Mouse (Mus musculus) adrenal gland, adult 8-10 months (tissue): Measurements from ENCODE around the gene Gnmt. TPM values are rescaled to one million over a fixed set of nuclear protein-coding genes. Genes with fewer than 3 reads are reported as not detected.

Experiments used
- DNase-seq: peaks from one replicate; pipeline ENCODE4 v3.0.0; 2022
- total RNA-seq, 4 experiments: library from RNA; stranded (reverse); gene quantifications; 2 replicates each; pipeline ENCODE4 v1.2.4; 2022

The Gnmt gene
- total RNA-seq, 4 experiments from 2014 or later = 1.2 to 1.8 (median 1.6) TPM

- no peak for DNase-seq
Measured at GRCm38 (mm10) chr17:46702506-46702905, 26.5 kb downstream of the Gnmt start.

- DNase-seq = no peak
Measured at GRCm38 (mm10) chr17:46702100-46702499, 26.9 kb downstream of the Gnmt start.

- DNase-seq = no peak
Measured at GRCm38 (mm10) chr17:46701489-46701888, 27.5 kb downstream of the Gnmt start.

GRCm38 (mm10) chr17:46699912-46700311, 29.1 kb downstream of the Gnmt start:
- no peak for DNase-seq

- DNase-seq = no peak
Measured at GRCm38 (mm10) chr17:46699245-46699644, 29.7 kb downstream of the Gnmt start.

- DNase-seq = no peak
Measured at GRCm38 (mm10) chr17:46698515-46698914, 30.5 kb downstream of the Gnmt start.

GRCm38 (mm10) chr17:46694517-46695063, 34.4 kb downstream of the Gnmt start:
- DNase-seq = no peak

- no peak for DNase-seq
Measured at GRCm38 (mm10) chr17:46691390-46691789, 37.6 kb downstream of the Gnmt start.

GRCm38 (mm10) chr17:46690665-46691064, 38.3 kb downstream of the Gnmt start:
- no peak for DNase-seq

- no peak for DNase-seq
Measured at GRCm38 (mm10) chr17:46685913-46686312, 43.1 kb downstream of the Gnmt start.

- no peak for DNase-seq
Measured at GRCm38 (mm10) chr17:46682654-46683389, 46.1 kb downstream of the Gnmt start.

- no peak for DNase-seq
Measured at GRCm38 (mm10) chr17:46681466-46682118, 47.4 kb downstream of the Gnmt start.

- peak; percentile 96 for DNase-seq
Measured at GRCm38 (mm10) chr17:46680760-46681373, 48.1 kb downstream of the Gnmt start, which contains the start of gene Klhdc3. TSS of gene Klhdc3 (minus strand) at chr17:46680914.

- DNase-seq = no peak
Measured at GRCm38 (mm10) chr17:46679843-46680759, 48.9 kb downstream of the Gnmt start.

GRCm38 (mm10) chr17:46678911-46679310, 50.1 kb downstream of the Gnmt start:
- no peak for DNase-seq

- no peak for DNase-seq
Measured at GRCm38 (mm10) chr17:46678416-46678815, 50.6 kb downstream of the Gnmt start, which contains the start of gene Mea1. TSS of gene Mea1 (plus strand) at chr17:46678793.

Other genes starting within 250 kb of the Gnmt start
- gene Ttbk1, start 241.5 kb downstream of the Gnmt start, total RNA-seq = 1 to 10 TPM in 3 of 4 experiments, under 1 TPM in 1; 0.98 to 1.4 (median 1.2) TPM
- 1 to 10 TPM; 4.5 to 6.9 (median 6.4) TPM for gene Dnph1, start 232.5 kb downstream of the Gnmt start, total RNA-seq
- 10 to 100 TPM; 31.6 to 48.8 (median 37.7) TPM for gene Cul9, start 182.8 kb downstream of the Gnmt start, total RNA-seq
- 10 to 100 TPM; 34.0 to 42.0 (median 37.2) TPM for gene Srf, start 173.0 kb downstream of the Gnmt start, total RNA-seq
- gene Ptk7, start 99.7 kb downstream of the Gnmt start, total RNA-seq = 10 to 100 TPM in 2 of 4 experiments, 1 to 10 TPM in 2; 8.7 to 11.2 (median 9.9) TPM
- gene Klc4, start 83.1 kb downstream of the Gnmt start, total RNA-seq = 10 to 100 TPM; 42.3 to 59.8 (median 53.2) TPM
- 100 to 1,000 TPM in 2 of 4 experiments, 10 to 100 TPM in 2; 91.8 to 122 (median 104) TPM for gene Mrpl2, start 82.9 kb downstream of the Gnmt start, total RNA-seq
- 10 to 100 TPM; 42.0 to 53.5 (median 47.2) TPM for gene Cul7, start 78.8 kb downstream of the Gnmt start, total RNA-seq
- 10 to 100 TPM; 24.9 to 31.8 (median 30.6) TPM for gene Rrp36, start 54.8 kb downstream of the Gnmt start, total RNA-seq
- 100 to 1,000 TPM in 1 of 4 experiments, 10 to 100 TPM in 3; 91.9 to 104 (median 95.0) TPM for gene Mea1, start 50.4 kb downstream of the Gnmt start, total RNA-seq
- 10 to 100 TPM; 59.1 to 74.3 (median 65.2) TPM for gene Klhdc3, start 48.3 kb downstream of the Gnmt start, total RNA-seq
- gene Ppp2r5d, start 24.1 kb downstream of the Gnmt start, total RNA-seq = 10 to 100 TPM; 41.0 to 47.5 (median 42.6) TPM
- gene Pex6, start 17.7 kb downstream of the Gnmt start, total RNA-seq = 10 to 100 TPM; 56.2 to 74.2 (median 61.8) TPM
- 10 to 100 TPM; 66.6 to 74.1 (median 70.7) TPM for gene Cnpy3, start 23.0 kb upstream of the Gnmt start, total RNA-seq
- not detected for gene Ptcra, start 34.5 kb upstream of the Gnmt start, total RNA-seq
- gene 2310039H08Rik, start 43.5 kb upstream of the Gnmt start, total RNA-seq = 10 to 100 TPM; 53.9 to 87.1 (median 61.4) TPM
- 10 to 100 TPM; 78.9 to 89.9 (median 83.8) TPM for gene Rpl7l1, start 53.5 kb upstream of the Gnmt start, total RNA-seq
- 10 to 100 TPM; 22.1 to 32.4 (median 26.6) TPM for gene Bicral, start 129.3 kb upstream of the Gnmt start, total RNA-seq
- 10 to 100 TPM; 22.8 to 28.3 (median 26.7) TPM for gene Tbcc, start 161.5 kb upstream of the Gnmt start, total RNA-seq
- not detected for gene Prph2, start 181.3 kb upstream of the Gnmt start, total RNA-seq